Mouse (Mus musculus) fibroblast of lung, adult 2 months (primary cell): ENCODE measurements around the gene Lrfn3.
A peak's percentile ranks its signal among the peaks of the same experiment; 100 is the strongest.

Experiments used
- DNase-seq: peaks from one replicate; pipeline ENCODE4 v3.0.0-alpha.2; 2011; ENCODE audit warnings: low read depth

Lrfn3 gene

DNA sequence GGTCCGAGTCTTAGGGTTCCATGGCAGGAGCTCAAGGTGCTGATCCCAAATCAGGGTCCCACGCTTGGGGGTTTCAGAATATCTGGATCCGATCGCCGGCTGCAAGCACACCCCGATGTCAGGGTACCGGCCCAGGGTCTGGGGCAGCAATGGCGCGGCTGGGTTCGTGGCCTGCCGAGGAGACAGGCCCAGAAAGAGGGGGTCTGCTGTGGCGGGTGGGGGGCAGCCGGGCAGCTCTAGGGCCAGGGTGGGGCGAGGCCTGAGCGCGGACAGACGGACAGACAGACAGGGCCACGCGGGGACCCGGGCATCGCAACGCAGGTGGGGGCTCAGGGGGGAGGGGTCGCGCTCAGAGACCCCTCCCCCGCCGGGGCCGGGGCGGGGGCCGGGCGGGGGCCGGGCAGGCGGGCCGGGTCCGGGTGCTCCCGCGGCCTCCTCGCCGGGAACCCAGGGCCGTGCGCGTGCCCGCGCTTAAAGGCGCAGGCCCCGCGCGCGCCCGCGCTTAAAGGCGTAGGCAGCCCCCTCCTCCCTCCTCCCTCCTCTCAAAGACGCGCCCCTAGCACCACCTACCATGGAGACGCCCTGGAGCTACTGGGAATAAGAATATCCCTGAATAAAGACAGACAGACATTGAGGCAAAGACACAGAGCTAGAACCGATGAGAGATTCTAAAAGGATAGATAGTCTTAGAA, at the start of gene Lrfn3:
TSS of gene Lrfn3 (minus strand) at position 121 of the 692 bp plus-strand sequence.
- peak; percentile 10 for DNase-seq

DNA sequence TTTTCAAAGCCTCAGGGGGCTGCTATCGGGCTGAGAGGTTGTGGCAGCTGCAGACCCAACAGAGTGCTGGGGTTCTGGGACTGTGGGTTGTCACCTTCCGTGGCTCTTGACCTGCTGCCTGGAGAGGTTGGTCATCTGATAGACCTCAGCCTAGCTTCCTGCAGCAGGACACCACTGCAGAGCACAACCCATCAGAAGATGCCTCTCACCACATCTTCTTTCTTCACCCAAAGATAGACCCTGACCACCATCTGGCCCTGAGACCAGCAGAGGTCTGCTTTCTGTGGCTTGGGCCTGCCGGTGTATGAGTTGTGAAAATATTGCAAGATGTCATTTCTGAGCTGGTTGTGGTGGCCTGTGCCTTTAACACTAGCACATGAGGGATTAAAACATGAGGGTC, 48.5 kb upstream of the Lrfn3 start:
- DNase-seq = no peak

DNA sequence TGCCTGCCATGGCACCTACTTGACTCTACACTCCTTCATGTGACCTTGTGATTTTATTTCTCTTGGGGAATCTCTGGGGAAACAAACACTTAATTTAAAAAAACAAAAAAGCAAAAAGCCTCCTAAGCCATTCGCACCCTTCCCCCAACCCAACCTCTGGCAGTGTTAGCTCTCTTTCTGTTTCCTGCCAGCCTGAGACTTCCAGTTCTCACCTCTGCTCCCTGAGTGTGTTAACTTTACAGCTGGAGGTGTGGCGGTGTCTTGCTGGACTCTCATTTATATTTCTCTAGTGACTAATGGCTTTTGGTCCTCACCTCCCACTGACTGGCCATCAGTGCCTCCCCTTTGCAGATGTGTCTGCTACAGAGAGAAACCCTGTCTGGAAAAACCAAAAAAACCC, 47.2 kb upstream of the Lrfn3 start:
- DNase-seq = no peak

DNA sequence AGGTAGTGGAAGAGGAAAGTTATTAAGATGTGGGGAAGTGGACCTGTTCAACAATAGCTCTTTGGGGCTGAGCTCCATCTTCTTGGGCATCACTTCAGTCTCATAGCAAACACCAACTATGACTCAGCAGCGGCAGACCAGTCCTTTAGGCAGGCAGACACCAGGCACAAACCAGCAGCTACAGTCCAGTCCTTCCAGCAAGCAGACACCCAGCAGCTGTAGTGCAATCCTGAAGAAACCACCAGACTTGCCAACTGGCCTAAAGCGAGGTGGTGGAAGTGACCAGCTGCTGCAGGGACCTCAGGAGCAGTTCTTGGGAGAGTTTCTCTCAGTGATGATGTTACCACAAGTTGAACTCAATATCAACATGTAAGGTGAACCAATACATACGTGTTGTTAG, 46.1 kb upstream of the Lrfn3 start:
- no peak for DNase-seq

DNA sequence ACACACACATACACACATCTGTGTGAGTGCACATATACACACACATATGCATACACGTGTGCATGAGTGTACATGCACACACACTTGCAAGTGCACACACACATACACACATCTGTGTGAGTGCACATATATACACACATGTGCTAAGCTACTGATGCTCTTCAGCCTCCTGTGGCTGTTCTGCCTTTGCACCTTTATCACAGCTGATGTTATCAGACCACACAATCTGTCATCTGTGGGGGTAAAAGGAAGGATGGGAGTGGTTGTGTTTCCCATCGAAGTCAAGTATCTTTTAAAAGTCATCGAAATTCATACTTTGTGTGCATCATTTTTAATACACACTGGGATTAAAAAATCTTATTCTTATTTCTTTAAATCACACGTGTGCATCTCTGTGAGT, 39.8 kb upstream of the Lrfn3 start:
- no peak for DNase-seq

DNA sequence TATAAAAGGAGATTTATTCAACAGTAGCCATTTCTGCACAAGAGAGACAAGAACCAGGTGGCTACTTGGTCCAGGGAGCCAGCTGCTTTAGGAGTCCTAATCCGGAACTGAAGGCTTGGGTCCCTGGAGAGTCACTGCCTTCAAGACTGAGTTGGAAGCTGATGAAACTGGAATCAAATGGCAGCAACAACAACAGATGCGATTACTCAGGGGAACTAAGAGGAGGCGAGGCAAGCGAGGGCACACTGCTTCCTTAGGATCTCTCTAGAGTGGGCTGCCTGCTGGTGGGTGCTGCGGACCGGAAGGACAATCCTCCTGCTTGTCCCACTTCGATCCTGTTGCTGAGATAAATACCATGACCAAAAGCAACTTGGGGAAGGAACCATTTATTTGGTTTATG, 37.1 kb upstream of the Lrfn3 start:
- DNase-seq = no peak

DNA sequence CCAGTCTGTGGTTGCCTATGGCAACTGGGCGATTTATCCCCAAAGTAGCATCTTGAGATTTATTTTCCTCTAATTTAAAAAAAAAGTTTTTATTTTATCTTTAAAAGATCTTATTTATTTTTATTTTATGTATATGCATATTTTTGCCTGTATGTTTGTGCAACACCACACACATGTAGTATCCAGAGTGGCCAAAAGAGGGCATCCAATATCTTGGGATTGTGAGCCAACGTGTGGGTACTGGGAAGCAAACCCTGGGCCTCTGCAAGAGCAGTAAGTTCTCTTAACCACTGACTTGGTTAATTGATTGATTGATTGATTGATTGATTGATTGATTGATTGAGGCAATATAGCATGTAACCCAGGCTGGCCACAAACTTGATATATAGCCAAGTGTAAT, 32.3 kb upstream of the Lrfn3 start:
- DNase-seq = no peak

DNA sequence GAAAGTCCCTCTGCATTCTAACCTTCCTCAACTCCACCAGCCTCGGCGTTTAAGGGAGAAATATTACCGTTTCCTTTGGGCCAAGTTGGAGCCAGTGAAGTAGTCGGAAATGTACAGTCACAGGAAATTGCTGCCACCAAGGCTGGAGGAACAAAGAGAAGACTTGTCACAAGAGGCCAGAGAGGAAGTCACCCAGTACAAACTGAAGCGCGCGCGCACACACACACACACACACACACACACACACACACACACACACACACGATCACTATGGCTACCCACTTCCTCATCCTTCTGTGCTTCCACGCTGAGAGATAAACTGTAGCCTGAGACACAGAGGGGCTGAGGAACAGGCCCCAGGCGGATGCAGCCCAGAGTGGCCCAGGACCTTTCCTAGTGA, 31.8 kb upstream of the Lrfn3 start:
- DNase-seq = no peak

DNA sequence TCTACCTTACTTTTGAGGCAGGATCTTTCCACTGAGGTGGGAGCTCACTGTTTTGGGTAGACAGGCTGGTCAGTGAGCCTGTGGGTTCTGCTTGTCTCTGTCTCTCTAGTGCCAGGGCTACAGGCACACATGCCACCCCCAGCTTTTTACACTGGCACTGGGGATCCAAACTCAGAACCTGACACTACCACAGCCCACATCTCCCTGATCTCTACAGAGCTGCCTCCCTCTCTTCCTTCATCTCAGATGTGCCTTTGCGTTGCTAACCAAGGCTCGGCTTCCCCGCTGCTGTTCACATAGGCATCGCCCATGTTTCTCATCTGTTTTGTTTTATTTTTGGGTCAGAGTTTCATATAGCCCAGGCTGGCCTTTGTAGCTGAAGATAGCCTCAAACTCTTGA, 31.1 kb upstream of the Lrfn3 start:
- no peak for DNase-seq

DNA sequence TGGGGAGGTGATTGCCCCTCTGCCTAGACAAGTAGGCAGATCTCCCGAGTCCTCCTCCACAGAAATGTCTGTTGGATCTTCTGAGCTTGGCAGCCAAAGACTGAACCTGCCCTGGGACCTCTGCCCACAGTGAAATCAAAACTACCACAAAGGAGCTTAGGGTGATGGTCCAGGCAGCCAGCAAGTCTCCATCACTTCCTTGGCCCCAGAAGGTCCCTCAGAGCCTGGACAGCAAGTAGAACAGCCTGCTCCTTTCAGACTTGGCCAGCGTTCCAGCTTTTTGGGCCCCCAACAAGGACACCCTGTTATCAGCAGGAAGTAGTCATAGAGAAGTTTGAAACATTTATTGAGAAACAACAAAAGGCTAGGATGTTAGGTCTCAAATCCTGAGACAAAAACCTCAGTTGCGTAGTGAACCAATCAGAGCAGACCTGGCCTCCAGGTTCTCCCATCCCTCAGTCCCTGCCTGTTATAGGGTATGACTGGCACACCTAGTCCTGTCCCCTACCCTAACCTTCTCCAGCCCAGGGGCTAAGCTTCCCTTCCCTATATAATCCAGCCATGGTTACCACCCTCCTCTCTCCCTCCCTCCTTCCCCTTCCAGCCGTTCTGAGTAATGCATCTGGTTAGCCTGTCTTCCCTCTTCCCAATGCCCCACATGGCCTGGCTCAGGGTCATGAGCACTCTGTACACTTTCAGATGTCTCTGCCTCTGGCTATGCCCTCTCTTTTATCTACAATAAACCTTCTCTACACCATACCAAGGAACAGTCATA, 30.4 kb upstream of the Lrfn3 start:
- no peak for DNase-seq

DNA sequence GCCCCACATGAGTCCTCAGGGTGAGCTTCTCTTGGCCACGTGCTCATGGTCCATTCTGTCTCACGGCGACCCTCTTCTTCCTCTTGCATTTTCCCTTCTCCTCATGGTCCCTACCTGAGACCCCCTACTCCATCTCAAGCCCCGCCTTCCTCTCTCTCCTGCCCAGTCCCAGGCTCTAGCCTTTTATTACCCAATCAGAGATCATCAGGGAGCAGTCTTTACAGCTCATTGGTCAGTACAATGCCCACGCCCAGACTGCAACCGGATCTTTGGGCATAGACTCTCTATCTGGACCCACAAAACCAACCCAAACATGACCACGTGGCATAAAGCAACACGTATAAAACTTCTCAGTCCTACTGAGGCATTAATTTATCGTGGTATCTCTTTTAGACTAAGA, 21.5 kb upstream of the Lrfn3 start:
- DNase-seq = no peak

DNA sequence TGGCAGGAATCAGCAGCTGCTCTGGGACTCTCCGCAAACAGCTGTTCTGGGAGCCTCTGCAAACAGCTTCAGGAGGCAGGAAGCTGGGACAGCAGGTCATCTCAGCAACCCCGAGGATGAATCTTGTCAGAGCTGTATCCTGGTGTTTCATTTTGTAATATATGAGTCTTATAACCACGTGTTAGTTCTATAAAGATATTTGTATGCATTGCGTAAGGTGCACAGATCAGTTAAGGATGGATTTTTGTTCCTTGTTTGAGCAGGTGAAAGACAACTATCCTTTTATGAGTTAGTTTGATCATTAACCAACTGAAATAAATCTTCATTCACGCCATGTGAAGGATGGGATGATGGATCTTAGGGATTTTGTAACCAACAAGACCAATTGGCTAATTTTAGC, 17.5 kb upstream of the Lrfn3 start:
- DNase-seq = no peak

DNA sequence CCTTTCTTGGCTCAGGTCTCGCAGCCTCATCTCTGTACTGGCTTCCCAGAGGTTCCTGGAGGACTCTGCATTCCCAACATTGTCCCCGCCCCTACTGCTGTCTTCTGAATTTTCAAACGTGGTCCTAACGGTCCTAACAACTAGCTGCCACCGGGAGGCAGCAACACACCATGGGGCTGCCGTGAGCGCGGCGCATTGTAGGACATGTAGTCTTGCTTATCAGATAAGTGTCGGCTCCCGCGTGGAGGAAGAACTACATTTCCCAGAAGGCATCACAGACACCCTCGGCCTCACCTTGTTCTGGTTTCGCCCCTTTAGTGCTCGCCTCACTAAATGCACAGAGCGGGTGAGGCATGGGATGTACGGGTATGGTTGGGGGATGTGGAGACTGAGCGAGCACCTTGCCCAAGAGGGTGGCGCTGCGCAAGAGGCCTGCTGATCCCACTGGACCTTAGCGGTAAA, 11.0 kb upstream of the Lrfn3 start:
- peak; percentile 96 for DNase-seq

DNA sequence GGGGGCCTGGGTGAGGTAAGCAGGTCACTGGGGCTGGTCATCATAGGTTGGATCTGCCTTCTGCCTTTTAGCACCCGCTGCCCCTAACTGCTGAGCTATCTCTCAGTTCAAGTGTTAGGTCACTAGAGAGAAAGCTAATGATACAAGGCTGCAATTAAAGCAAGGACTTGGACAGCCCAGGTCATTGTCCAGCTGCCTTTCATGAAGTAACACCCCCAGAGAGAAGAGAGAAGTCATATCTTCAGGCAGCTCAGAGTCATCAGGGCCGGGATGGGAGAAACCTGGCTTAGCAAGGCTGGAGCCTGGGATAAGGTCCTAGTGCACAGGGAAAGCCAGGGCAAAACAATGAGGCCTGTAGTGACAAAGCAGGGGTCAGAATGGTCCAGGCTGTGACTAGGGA, 4.9 kb upstream of the Lrfn3 start:
- DNase-seq = no peak

DNA sequence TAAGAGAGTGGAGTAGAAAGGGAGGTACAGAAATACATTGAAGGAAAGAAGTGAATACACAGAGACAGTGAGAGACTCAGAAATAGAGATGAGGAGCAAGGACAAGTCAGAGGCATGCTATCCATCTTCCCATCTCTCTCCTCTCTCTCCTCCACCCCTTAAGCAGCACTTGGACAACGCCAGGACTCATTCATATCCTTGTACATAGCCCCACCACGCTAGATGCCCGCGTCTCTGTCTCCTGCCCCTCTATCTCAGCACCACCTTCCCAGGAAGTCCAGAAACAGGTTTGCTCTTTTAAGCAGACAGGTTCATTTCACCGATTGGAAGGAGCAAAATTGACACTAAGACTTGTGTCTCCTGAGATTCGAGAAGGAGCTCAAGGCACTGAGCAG, 769 bp upstream of the Lrfn3 start:
- DNase-seq = no peak

DNA sequence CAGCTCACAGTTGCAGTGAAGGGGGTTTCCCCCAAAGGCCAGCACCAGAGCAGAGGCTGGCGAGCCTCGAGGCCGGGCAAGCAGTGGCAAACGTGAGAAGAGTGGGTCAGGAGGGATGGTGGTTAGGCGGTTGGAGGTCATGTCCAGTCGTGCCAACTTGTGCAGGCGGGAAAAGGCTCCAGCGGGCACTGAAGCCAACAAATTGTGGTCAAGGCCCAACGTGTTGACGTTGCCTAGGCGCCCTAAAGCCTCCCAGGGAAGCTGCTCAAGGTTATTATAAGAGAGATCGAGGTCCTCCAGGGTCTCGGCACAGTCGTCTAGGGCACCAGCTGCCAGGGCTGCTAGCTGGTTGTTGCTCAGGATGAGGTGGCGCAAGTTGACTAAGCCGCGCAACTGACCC, 2.5 kb downstream of the Lrfn3 start:
- DNase-seq = no peak

DNA sequence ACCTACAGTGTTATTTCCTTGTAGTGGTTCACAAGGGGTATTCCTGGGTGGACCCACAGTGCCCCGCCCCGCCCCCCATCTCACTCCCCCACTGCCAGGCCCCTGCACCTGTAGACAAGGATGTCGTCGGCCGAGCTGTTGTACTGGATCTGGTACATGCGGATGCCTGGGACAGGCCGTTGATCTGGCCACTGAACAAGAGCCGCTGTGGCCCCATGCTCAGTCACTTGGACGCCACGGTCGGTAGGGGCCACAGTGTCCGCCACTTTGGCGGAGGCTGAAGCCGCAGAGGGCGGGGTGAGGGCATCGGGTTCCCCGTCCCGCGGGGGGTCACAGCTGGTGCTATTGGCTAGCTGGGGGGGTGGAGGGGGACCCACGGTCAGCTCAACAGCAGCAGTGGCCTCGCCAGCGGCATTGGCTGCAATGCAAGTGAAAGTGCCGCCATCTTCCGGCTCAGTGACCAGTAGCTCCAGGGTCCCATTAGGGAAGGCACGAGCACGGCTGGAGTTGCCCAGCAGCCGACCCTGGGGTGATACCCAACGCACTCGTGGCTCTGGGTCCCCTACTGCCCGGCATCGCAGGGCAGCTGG, 3.2 kb downstream of the Lrfn3 start:
- DNase-seq = no peak

DNA sequence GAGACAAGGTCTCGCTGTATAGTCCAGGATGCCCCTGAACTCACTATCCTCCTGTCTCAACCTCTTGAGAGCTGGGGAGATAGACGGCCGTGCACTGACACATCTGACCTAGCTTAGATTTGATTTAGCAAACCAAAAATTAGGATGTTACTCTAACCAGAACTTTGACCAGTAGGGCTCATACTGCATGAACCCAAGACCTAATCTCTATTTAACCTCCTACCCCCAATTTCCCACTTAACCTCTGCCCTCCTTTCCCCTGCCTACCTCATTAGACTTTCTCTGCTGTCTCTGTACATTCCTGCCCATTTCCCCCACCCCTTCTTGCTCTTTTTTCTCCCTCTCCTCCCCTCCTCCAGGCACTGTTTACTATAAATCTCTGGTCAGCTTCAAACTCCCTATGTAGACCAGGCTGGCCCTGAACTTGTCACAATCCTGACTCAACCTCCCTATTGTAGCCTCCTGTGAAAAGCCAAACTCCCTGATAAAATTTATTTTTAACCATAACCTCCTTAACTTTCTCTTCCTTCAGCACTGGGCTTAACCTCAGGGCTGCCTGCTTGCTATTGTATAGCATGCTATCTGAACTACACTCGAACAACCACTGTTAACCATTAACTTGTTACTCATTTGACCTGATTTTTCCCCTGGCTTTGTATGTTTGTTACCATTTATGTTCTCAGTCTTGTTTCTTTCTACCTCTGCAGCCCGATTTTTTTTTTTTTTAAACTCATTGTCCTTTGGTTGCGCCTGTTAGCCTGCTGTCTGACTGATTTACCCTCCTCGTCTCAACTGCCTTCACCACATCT, 4.0 kb downstream of the Lrfn3 start:
- DNase-seq = no peak

DNA sequence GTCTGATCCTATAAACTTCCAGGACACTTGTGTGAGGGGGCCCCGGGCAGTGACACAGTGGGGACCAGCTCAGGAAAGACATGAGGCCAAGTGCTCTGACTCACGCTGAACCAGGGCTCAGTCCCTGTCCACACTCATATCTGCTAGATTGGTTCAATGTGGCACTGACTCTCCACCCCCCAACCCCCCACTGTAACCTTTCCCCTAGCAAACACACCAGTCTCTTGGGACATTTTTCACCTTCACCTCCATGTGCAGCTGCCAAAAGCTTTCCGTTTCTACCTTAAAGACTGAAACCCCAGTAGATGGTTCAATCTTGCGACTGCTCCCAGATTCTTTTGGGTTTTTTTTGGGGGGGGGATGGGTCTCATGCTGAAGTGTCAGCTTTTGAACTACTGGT, 8.5 kb downstream of the Lrfn3 start:
- no peak for DNase-seq

DNA sequence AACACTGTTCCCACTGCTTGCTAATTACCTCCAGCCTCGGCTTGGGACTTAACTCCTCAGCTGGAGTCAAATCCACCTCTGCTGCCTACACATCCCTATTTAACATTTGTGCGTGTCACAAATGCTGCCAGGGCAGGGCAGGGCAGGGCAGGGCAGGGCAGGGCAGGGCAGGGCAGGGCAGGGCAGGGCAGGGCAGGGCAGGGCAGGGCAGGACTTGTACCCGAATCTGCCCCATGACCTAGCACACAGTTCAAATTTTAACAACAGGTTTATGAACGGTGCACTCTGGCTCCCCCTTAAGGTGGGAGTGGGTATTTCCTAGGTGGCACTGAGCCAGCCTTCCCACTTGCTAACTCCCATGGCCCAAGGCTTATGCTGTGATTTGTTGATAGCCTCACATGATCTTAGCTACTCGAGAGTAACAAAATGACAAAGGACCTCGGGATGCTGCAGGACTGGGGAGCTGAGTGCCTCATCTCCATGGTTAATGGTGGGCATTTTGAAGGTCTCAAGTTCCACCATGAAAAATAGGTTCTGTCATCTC, 9.2 kb downstream of the Lrfn3 start:
- DNase-seq = peak; percentile 53

DNA sequence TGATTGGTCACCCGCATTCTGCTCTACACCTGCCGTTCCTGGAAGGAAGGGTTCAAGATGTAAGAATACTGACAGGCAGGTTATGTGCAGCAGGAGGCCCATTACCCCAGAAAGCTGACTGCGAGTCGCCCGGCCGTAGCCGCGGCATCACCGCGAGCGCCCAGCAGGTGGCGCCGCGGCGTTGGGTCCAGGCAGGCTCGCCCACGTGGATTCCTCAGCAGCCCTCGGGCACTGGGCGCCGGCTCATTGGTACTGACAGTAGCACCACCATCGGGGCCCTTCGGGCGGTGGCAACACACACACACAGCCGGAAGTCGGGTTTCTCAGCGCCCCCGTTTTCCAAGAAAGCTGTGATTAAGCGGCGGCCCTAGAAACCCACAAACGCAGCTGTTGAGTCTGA, 14.7 kb downstream of the Lrfn3 start:
- DNase-seq = no peak

DNA sequence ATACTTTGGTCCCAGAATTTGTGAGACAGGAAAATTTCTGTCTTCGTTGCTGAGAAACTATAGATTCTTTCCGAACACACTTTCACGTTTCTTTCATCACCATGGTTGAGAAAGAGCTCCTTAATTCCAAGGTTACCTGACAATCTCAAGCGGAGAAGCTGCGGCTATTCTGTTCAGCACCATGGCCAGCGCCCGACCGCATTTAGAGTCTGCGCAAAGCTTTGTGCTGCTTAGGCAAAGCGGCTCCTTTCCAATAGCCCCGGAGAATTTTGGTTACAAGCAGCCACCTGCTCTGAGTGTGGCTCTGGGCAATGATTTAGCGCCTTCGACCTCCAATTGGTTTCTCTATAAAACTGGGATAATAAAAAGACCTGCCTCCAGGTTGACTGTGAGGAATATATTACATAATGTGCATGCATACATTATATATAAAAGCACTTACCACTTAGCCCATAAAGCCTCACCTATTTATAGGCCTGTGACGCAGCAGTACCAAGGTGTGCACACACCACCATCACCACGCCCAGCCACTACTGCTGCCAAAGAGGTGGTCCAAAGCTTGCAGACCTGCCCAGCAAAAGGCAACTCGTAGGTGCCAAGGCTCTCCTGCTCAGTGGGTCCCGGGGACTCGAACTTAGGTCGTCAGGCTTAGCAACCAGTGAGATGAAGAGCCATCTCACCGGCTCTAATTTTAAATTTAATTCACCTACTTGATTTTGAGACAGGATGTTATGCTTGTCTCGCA, 15.8 kb downstream of the Lrfn3 start:
- no peak for DNase-seq
